Mouse (Mus musculus): Measurements from ENCODE around the gene Pdcd2l. TPM values are rescaled to one million over a fixed set of nuclear protein-coding genes. Genes with fewer than 3 reads are reported as not detected.
A peak's percentile ranks its signal among the peaks of the same experiment; 100 is the strongest.

Pdcd2l gene
- polyA plus RNA-seq, 1 experiment from 2014 or later, result 53.7 TPM

DNA sequence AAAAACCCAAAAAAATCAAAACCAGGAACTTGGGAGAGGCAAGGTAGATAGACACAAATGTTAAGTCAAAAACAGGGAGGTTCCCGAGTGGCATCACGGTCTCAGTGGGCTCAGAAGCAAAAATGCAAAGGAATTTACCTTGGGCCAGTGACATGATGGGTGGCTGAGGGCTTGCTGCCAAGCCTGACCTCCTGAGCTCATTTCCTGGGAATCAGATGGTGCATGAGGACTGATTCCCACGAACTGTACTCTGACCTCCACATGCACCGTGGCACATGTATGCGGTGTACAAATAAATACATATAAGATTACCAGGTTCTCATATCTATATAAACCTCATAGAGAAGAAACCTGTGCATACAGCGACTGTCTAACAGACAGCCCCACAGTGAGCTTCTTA, 27.8 kb upstream of the Pdcd2l start:
- TF ChIP-seq CTCF (IDR thresholded peaks at IDR 0.05; ENCODE audit: low read depth), result no peak
- Histone ChIP-seq H3K27ac (ENCODE audit: low read depth) (no peak overlapping the region), H3K36me3 (ENCODE audit: insufficient read depth) (peaks cover 83% of the 10 kb centered on the region), H3K9ac (no peak overlapping the region), H3K27me3 (ENCODE audit: insufficient read depth, low read length) (no peaks in the 10 kb centered on the region), H3K9me3 (ENCODE audit: low read depth, low read length) (no peaks in the 10 kb centered on the region), H3K4me1 (ENCODE audit: insufficient read depth) (no peaks in the 10 kb centered on the region), H3K4me2 (no peak overlapping the region), H3K4me3 (ENCODE audit: low read depth, low read length) (no peak overlapping the region)
- DNase-seq (no peak), ATAC-seq (ENCODE audit: insufficient read depth) (no peak)
- 88% methylated on average over 6 of the region's 6 CpGs for WGBS

DNA sequence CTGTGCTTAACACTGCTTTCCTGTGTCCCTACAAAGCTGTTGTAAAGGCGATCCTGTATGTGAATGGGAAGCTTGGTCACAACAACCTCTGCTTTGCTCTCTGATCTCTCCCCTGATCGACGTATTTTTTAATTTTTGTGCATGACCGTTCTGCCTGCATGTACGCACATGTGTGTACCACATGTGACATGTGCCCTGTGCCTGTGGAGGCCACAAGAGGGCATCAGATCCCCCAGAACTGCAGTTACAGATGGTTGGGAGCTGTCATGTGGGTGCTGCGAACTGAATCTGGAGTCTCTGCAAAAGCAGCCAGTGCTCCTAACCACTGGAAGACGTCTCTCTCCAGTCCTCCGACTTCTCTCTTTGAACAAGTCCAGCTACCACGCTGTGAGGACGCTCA, 25.9 kb upstream of the Pdcd2l start:
- 0 out of 2 replicates have a peak, but pooled peaks have one; percentile 15 for TF ChIP-seq CTCF (IDR thresholded peaks at IDR 0.05; ENCODE audit: low read depth)
- WGBS, result 93% methylated on average over 10 of the region's 10 CpGs
- Histone ChIP-seq H3K36me3 (ENCODE audit: insufficient read depth) (peaks cover 97% of the 10 kb centered on the region), H3K9me3 (ENCODE audit: low read depth, low read length) (no peaks in the 10 kb centered on the region), H3K4me2 (no peak overlapping the region), H3K4me3 (ENCODE audit: low read depth, low read length) (no peak overlapping the region), H3K9ac (no peak overlapping the region), H3K27ac (ENCODE audit: low read depth) (no peak overlapping the region), H3K4me1 (ENCODE audit: insufficient read depth) (no peaks in the 10 kb centered on the region), H3K27me3 (ENCODE audit: insufficient read depth, low read length) (no peaks in the 10 kb centered on the region)
- no peak for DNase-seq
- ATAC-seq (ENCODE audit: insufficient read depth), result no peak

DNA sequence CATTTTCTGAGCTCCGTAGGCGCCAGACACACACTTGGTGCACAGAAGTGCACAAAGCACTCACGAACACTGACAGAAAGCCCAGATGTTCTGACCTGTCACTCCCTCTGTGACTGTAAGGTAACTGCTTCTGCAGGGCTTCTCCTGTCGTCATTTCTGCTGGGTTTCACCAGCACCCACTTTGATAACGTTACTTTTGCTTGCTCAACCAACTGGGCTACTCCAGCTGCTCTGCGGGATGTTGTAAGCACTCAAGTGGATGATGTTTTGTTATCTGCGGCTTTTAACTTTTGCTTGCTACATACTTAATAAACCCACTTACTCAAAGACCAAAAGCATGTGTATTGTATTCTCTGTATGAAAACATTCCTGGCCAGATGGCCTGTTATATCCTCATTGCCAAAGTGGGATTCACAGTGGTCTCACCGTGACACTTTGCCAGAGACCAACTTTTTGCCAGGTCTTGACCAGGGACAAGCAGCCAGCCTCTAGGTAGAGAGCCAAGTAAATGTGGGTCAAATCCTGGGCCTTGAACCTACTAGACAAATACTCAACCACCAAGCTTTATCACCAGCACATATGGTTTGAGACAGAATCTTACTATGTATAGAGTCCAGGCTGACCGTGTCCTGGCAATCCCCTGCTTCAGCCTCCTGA, 25.3 kb upstream of the Pdcd2l start:
- H3K4me1 ChIP-seq (ENCODE audit: insufficient read depth), result no peaks in the 10 kb centered on the region
- no peak overlapping the region for H3K9ac ChIP-seq
- H3K36me3 ChIP-seq (ENCODE audit: insufficient read depth), result peaks cover 97% of the 10 kb centered on the region
- no peaks in the 10 kb centered on the region for H3K9me3 ChIP-seq (ENCODE audit: low read depth, low read length)
- TF ChIP-seq CTCF (IDR thresholded peaks at IDR 0.05; ENCODE audit: low read depth), result no peak
- H3K27ac ChIP-seq (ENCODE audit: low read depth), result no peak overlapping the region
- H3K4me3 ChIP-seq (ENCODE audit: low read depth, low read length), result no peak overlapping the region
- whole genome bisulfite sequencing, result 86% methylated on average over 9 of the region's 9 CpGs
- DNase-seq, result no peak
- no peaks in the 10 kb centered on the region for H3K27me3 ChIP-seq (ENCODE audit: insufficient read depth, low read length)
- ATAC-seq (ENCODE audit: insufficient read depth), result no peak
- no peak overlapping the region for H3K4me2 ChIP-seq

DNA sequence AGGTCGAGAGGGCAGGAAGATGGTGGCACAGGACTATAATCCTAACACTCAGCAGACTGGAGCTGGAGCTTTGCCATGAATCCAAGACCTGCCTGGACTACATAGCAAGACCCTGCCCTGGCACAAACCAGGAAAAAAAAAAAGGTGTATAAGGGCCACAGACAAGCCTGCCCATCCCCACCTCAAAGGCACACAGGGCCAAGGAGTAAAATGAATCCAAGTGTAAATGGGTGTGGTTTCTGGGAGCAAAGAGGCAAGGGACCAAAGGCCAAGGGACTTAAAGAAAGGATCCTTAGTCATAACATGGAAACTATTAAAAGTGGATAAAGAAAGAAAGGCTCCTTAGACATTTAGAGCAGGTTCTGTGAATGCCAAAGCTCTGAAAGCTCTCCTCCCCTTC, 22.0 kb upstream of the Pdcd2l start:
- H3K27ac ChIP-seq (ENCODE audit: low read depth), result no peak overlapping the region
- ATAC-seq (ENCODE audit: insufficient read depth), result no peak
- H3K27me3 ChIP-seq (ENCODE audit: insufficient read depth, low read length), result no peaks in the 10 kb centered on the region
- no peak overlapping the region for H3K4me3 ChIP-seq (ENCODE audit: low read depth, low read length)
- TF ChIP-seq CTCF (IDR thresholded peaks at IDR 0.05; ENCODE audit: low read depth), result no peak
- H3K4me2 ChIP-seq, result no peak overlapping the region
- H3K9me3 ChIP-seq (ENCODE audit: low read depth, low read length), result no peaks in the 10 kb centered on the region
- DNase-seq, result no peak
- peaks cover 98% of the 10 kb centered on the region for H3K36me3 ChIP-seq (ENCODE audit: insufficient read depth)
- H3K4me1 ChIP-seq (ENCODE audit: insufficient read depth), result no peaks in the 10 kb centered on the region
- 70% methylated on average over 1 of the region's 1 CpGs for WGBS
- H3K9ac ChIP-seq, result no peak overlapping the region

DNA sequence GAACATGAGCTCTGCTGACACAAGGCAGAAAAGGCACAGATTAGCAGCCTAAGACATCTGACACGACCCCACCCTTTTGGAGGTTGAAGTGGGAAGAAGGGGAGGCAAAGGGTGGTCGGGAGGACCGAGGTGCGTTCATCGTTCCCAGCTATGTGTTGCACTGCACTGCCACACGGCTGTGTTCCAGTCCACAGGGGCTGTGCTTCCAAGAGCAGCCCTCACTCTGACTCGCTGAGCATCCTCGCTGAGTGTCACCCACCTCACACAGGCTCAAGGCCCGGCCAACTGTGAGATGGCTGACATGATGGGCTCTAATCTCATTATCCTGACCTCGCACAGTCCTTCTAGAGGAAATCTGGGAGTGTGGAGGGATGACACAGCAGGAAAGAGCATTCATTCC, 20.0 kb upstream of the Pdcd2l start:
- Histone ChIP-seq H3K9me3 (ENCODE audit: low read depth, low read length) (no peaks in the 10 kb centered on the region), H3K4me3 (ENCODE audit: low read depth, low read length) (no peak overlapping the region), H3K4me1 (ENCODE audit: insufficient read depth) (no peaks in the 10 kb centered on the region), H3K27ac (ENCODE audit: low read depth) (no peak overlapping the region), H3K9ac (no peak overlapping the region), H3K27me3 (ENCODE audit: insufficient read depth, low read length) (no peaks in the 10 kb centered on the region), H3K36me3 (ENCODE audit: insufficient read depth) (peaks cover 98% of the 10 kb centered on the region), H3K4me2 (no peak overlapping the region)
- ATAC-seq (ENCODE audit: insufficient read depth) (no peak), DNase-seq (no peak)
- TF ChIP-seq CTCF (IDR thresholded peaks at IDR 0.05; ENCODE audit: low read depth), result no peak
- WGBS, result 85% methylated on average over 10 of the region's 10 CpGs

DNA sequence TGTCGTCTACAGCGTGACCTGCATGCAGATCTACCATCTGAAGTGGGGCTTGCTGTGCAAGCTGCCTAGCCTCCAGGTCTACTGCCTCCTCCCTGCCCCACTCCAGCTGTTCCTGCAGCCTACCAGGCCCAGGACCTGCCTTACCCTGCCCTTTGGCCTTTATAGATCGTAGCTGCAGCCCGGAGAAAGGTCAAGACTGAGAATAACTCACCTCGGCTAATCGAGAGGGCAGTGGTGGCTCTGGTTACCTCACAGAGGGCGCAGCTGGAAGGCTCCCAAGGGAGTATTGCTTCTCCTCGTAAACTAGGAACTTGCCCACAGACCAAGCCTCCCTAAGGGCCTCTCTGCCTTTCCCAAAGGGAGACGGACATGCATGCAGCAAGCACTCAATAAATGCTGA, 19.0 kb upstream of the Pdcd2l start:
- Histone ChIP-seq H3K9ac (no peak overlapping the region), H3K36me3 (ENCODE audit: insufficient read depth) (peaks cover 98% of the 10 kb centered on the region), H3K4me3 (ENCODE audit: low read depth, low read length) (no peak overlapping the region), H3K4me1 (ENCODE audit: insufficient read depth) (no peaks in the 10 kb centered on the region), H3K4me2 (no peak overlapping the region), H3K9me3 (ENCODE audit: low read depth, low read length) (no peaks in the 10 kb centered on the region), H3K27ac (ENCODE audit: low read depth) (no peak overlapping the region), H3K27me3 (ENCODE audit: insufficient read depth, low read length) (no peaks in the 10 kb centered on the region)
- 89% methylated on average over 9 of the region's 9 CpGs for WGBS
- TF ChIP-seq CTCF (IDR thresholded peaks at IDR 0.05; ENCODE audit: low read depth), result no peak
- no peak for DNase-seq
- no peak for ATAC-seq (ENCODE audit: insufficient read depth)

DNA sequence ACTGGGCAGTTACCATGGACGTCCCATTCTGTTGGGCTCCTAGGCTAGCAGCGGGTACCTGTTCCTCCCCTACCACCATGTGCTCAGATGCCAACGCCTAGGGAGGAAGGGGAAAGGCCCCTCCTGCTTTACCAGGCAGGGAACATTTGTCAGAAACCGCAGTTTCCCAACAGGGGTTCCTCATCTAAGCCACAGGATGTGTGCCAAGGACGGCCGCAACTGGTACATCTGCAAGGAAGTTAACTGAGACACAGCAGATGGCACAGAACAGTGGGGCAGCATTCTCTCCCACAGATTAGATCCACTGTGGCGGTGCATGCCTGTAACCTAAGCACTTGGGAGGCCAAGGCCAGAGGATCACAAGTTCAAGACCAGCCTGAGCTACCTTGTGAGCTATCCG, 18.2 kb upstream of the Pdcd2l start:
- no peak for DNase-seq
- H3K27ac ChIP-seq (ENCODE audit: low read depth), result no peak overlapping the region
- 92% methylated on average over 8 of the region's 8 CpGs for WGBS
- TF ChIP-seq CTCF (IDR thresholded peaks at IDR 0.05; ENCODE audit: low read depth), result no peak
- no peak overlapping the region for H3K4me3 ChIP-seq (ENCODE audit: low read depth, low read length)
- H3K4me1 ChIP-seq (ENCODE audit: insufficient read depth), result no peaks in the 10 kb centered on the region
- H3K9me3 ChIP-seq (ENCODE audit: low read depth, low read length), result no peaks in the 10 kb centered on the region
- no peak overlapping the region for H3K4me2 ChIP-seq
- no peaks in the 10 kb centered on the region for H3K27me3 ChIP-seq (ENCODE audit: insufficient read depth, low read length)
- ATAC-seq (ENCODE audit: insufficient read depth), result no peak
- no peak overlapping the region for H3K9ac ChIP-seq
- H3K36me3 ChIP-seq (ENCODE audit: insufficient read depth), result peaks cover 97% of the 10 kb centered on the region
